Mouse (Mus musculus) C2C12 (cell line): ENCODE data around the gene Ifitm7. TPM values are rescaled to one million over a fixed set of nuclear protein-coding genes. Genes with fewer than 3 reads are reported as not detected.

Source experiments
- H3K27me3 ChIP-seq: one replicate; pipeline ENCODE4 v1.6.1; 2011; ENCODE audit not compliant: control insufficient read depth, insufficient read depth, insufficient read length
- H3K36me3 ChIP-seq: one replicate; pipeline ENCODE4 v1.6.1; 2011; ENCODE audit not compliant: control insufficient read depth, insufficient read depth
- H3K4me3 ChIP-seq: one replicate; pipeline ENCODE4 v1.5.1; 2011; ENCODE audit warnings: mild to moderate bottlenecking, control low read depth; ENCODE audit not compliant: poor library complexity, insufficient read depth, severe bottlenecking
- H3K79me2 ChIP-seq: one replicate; pipeline ENCODE4 v1.6.1; 2011; ENCODE audit not compliant: control insufficient read depth, insufficient read depth
- H3K79me3 ChIP-seq: one replicate; pipeline ENCODE4 v1.6.1; 2011; ENCODE audit warnings: low read depth, control low read depth
- H3ac ChIP-seq: one replicate; pipeline ENCODE3; 2011; ENCODE audit warnings: low read depth; ENCODE audit not compliant: control insufficient read depth, insufficient read length
- CEBPB ChIP-seq: IDR thresholded peaks from one replicate; pipeline ENCODE4 v1.6.1; 2011; ENCODE audit warnings: low read depth, mild to moderate bottlenecking, control low read depth, moderate library complexity
- CTCF ChIP-seq: IDR thresholded peaks from one replicate; pipeline ENCODE4 v1.5.1; 2011; ENCODE audit not compliant: control insufficient read depth, insufficient read depth, insufficient read length
- FOSL1 ChIP-seq: IDR thresholded peaks from one replicate; pipeline ENCODE4 v1.8.0; 2011; ENCODE audit warnings: mild to moderate bottlenecking, low read length; ENCODE audit not compliant: poor library complexity, insufficient read depth, severe bottlenecking
- MAX ChIP-seq: IDR thresholded peaks from one replicate; pipeline ENCODE4 v1.6.1; 2011; ENCODE audit warnings: mild to moderate bottlenecking, control low read depth
- MYOD1 ChIP-seq: IDR thresholded peaks from one replicate; pipeline ENCODE4 v1.6.1; 2011; ENCODE audit warnings: low read depth; ENCODE audit not compliant: control insufficient read depth, insufficient read length
- MYOG ChIP-seq: IDR thresholded peaks from one replicate; pipeline ENCODE4 v1.6.1; 2011; ENCODE audit not compliant: control insufficient read depth, insufficient read length; ENCODE audit errors: extremely low read depth
- USF1 ChIP-seq: IDR thresholded peaks from one replicate; pipeline ENCODE4 v1.6.1; 2011; ENCODE audit warnings: low read depth, mild to moderate bottlenecking, control low read depth, moderate library complexity
- long read RNA-seq, 2 experiments: library from polyadenylated mRNA; unstranded; transcript quantifications; one replicate each; pipeline ENCODE4 v2.0.0; 2019 to 2020
- polyA plus RNA-seq: library from polyadenylated mRNA; unstranded; fragments of >200 nt; fragmentation: generic; extraction: Trizol; gene quantifications from one replicate; pipeline ENCODE4 v1.2.1, GENCODE M21; 2012; ENCODE audit warnings: missing spikeins

Ifitm7 gene
- not detected for polyA plus RNA-seq
- long read RNA-seq, experiment 1, result 0 reads
- long read RNA-seq, experiment 2, result 0 reads

DNA sequence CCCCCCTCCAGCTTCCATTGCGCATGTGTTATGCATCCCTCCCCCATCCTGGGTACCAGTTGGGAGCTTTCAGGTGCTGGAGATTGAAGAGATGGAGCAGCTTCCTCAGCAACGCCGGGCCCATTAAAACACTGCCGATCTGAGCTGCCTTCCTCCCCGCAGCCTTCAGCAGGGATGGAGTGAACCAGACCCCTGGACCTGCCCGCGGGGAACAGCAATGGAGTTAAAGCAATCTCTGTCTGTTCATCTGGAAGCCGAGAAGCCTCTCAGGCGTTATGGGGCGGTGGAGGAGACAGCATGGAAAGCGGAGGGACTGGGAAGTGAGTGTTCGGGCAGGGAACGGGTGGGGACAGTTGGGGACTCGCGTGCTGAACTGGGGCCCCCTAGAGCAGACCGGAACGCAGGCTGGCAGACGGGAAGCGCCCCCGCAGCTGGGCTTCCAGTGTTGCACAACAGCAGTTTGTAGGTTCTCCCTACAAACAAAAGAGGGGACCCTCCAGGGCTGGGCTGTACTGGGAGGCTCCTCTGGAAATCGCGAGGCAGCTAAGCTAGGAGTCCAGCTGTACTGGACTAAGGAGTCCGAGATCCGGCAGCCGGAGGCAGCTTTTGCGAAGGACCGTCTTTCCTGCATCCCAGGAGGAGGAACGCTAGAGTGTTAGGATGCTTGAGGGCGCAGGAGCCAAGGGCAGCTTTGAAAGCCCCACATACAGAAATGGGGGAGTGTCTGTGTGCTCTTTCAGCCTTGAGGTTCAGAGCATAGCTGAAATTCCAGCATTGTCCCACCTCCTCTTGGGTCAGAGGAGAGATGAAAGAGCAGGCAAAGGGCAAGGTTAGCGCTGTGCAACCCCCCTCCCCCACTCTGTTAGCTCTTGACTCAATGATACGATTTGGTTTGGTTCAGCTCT is at the start of gene Ifitm7, which contains the start of gene 2900011O08Rik:
Ifitm7 (minus strand) TSS at position 315 of the 905 bp plus-strand sequence.
2900011O08Rik (plus strand) TSS at position 31 of the 905 bp plus-strand sequence.
- H3K27me3 ChIP-seq, result no peaks in the 10 kb centered on the region
- H3K36me3 ChIP-seq, result no peaks in the 10 kb centered on the region
- no peaks in the 10 kb centered on the region for H3K79me2 ChIP-seq
- no peaks in the 10 kb centered on the region for H3K79me3 ChIP-seq
- no peak for TF ChIP-seq USF1
- TF ChIP-seq FOSL1, result no peak
- TF ChIP-seq MAX, result no peak
- no peak for TF ChIP-seq CTCF
- no peak for TF ChIP-seq MYOD1
- TF ChIP-seq CEBPB, result no peak
- TF ChIP-seq MYOG, result no peak
- no peak within 1 kb of the TSS for H3K4me3 ChIP-seq
- H3ac ChIP-seq, result no peak within 1 kb of the TSS

DNA sequence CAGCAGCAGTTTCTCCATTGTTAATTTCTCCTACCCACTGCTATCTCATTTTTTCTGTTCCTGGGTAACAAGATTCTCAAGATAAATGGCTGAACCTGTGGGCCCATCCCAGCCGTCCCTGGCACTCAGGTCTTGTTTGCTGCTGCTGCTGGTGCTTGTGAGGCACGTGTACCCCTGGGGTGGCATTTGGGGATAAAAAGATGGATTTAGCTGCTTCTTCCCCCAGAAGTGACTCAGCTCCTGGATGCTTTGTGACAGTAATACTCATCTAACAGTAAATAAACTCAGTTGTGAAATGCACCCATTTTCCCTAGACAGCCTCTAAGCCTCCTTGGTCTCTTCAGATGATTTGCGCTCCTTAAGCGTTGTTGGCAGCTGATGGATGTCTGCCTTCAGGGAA is 46.4 kb upstream of the Ifitm7 start:
- no peaks in the 10 kb centered on the region for H3K36me3 ChIP-seq
- no peaks in the 10 kb centered on the region for H3K79me2 ChIP-seq
- no peaks in the 10 kb centered on the region for H3K27me3 ChIP-seq
- H3ac ChIP-seq, result no peak overlapping the region
- no peaks in the 10 kb centered on the region for H3K79me3 ChIP-seq
- TF ChIP-seq CEBPB, result no peak
- no peak for TF ChIP-seq MYOD1
- no peak for TF ChIP-seq USF1
- no peak for TF ChIP-seq MYOG
- TF ChIP-seq CTCF, result no peak
- no peak for TF ChIP-seq FOSL1
- no peak for TF ChIP-seq MAX
- no peak overlapping the region for H3K4me3 ChIP-seq

DNA sequence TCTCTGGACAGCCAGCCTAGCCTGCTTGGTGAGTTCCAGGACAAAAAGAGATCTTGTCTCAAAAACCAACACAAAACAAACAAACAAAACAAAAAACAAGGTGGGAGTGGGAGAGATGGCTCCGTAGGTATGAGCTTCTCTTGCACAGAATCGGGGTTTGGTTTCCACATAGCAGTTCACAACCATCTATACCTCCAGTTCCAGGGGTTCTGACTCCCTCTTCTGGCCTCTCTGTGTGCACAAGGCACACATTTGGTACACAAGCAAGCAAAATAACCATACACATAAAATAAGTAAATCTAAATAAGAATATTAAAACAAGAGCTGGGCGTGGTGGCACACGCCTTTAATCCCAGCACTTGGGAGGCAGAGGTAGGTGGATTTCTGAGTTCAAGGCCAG is 44.0 kb upstream of the Ifitm7 start:
- TF ChIP-seq USF1 (no peak), MYOG (no peak), MAX (no peak), CTCF (no peak), MYOD1 (no peak), CEBPB (no peak), FOSL1 (no peak)
- H3K4me3 ChIP-seq, result no peak overlapping the region
- no peak overlapping the region for H3ac ChIP-seq
- H3K36me3 ChIP-seq, result no peaks in the 10 kb centered on the region
- H3K79me3 ChIP-seq, result no peaks in the 10 kb centered on the region
- no peaks in the 10 kb centered on the region for H3K27me3 ChIP-seq
- no peaks in the 10 kb centered on the region for H3K79me2 ChIP-seq

DNA sequence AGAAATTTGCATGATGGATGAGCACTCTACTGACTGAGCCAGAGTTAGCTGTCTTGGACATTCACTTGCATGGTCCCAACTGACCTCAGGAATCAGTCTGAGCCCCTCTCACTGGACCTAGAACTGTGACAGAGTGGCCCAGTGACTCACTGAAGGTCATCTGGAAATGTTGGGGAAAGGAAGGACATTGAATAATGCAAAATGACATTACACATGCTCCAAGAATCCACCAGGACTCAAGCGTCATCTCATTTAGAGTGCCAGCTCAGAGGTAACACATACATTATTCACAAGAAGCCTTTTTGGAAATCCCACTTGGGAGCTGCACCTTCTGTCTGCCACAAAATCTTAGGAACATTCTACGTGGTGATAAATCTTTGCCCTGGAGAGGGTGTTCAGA is 43.2 kb upstream of the Ifitm7 start:
- no peak overlapping the region for H3ac ChIP-seq
- H3K79me2 ChIP-seq, result no peaks in the 10 kb centered on the region
- no peak for TF ChIP-seq MYOD1
- no peaks in the 10 kb centered on the region for H3K27me3 ChIP-seq
- H3K4me3 ChIP-seq, result no peak overlapping the region
- H3K36me3 ChIP-seq, result no peaks in the 10 kb centered on the region
- no peaks in the 10 kb centered on the region for H3K79me3 ChIP-seq

DNA sequence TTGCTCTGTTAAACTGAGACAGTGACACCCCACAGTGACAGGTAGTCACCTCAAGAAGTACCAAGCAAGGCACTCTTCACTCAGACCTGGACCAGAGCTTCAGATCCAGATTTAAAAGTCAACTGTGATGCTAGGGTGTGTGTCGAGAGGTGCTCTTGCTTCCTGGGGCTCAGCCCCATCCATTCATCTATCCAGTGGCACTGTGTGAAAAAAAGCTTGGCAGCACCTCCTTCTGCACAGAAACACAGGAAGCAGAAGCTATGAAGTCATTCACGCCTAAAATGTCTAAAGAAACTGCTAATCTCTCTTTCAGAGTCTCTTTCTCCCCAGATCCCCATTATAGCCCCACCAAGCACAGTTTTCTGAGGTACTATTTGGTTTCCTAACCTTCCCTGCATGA is 42.4 kb upstream of the Ifitm7 start:
- Histone ChIP-seq H3ac (no peak overlapping the region), H3K4me3 (no peak overlapping the region)

More for the DNA sequence above, 42.4 kb upstream of the Ifitm7 start:
- TF ChIP-seq MYOG (no peak), FOSL1 (no peak), MYOD1 (no peak), CTCF (no peak), CEBPB (no peak), USF1 (no peak), MAX (no peak)
- Histone ChIP-seq H3K79me3 (no peaks in the 10 kb centered on the region), H3K79me2 (no peaks in the 10 kb centered on the region), H3K36me3 (no peaks in the 10 kb centered on the region), H3K27me3 (no peaks in the 10 kb centered on the region)
